Mouse (Mus musculus): ENCODE results near the gene Ppm1h. TPM values are rescaled to one million over a fixed set of nuclear protein-coding genes. Genes with fewer than 3 reads are reported as not detected.

The Ppm1h gene
- total and polyA plus RNA-seq, 3 experiments: 1.2 to 1.3 (median 1.3) TPM

DNA sequence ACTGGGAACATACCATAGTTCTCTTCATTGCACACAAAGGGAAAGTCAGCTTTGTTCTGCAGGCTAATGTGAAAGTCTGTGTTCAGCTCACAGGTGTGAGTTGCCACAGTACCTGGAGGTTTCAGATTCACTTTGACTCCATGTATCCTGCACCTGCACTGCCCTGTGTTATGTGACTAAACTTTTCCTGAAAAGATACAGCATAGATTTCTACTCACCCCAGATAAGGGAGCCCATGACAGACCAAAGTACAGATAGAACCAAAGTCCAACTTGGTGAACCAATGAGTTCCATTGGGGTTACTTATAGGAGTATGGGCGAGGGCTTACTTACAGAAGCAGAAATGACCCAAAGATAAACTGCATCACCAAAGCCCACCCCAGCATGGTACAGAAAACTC is 17.8 kb downstream of the Ppm1h start:
- Histone ChIP-seq H3K36me3 (replicated peaks in 1 of 2; ENCODE audit: control insufficient read depth in 1 of 2, insufficient read depth in 1 of 2, low read length in 1 of 2) (no peaks in the 10 kb centered on the region), H3K27me3 (replicated peaks) (no peaks in the 10 kb centered on the region), H3K27ac (ENCODE audit: insufficient read depth, low read depth) (no peak overlapping the region), H3K4me3 (replicated peaks in 1 of 3; ENCODE audit: low read depth in 2 of 3, low read length in 2 of 3, poor library complexity in 1 of 3) (no peak overlapping the region), H3K4me1 (ENCODE audit: control insufficient read depth in 1 of 2, insufficient read depth in 2 of 2) (0 out of 4 replicates have a peak, but pooled peaks cover 0 to 2% of the 10 kb centered on the region in 2 experiments), H3K79me2 (replicated peaks; ENCODE audit: control insufficient read depth, extremely low read depth, insufficient read depth, poor library complexity, severe bottlenecking) (no peaks in the 10 kb centered on the region), H3K9ac (ENCODE audit: insufficient read depth, low read depth) (no peak overlapping the region), H3K9me3 (replicated peaks; ENCODE audit: low read length) (no peaks in the 10 kb centered on the region), H3K4me2 (ENCODE audit: insufficient read depth, low read depth, poor library complexity, severe bottlenecking) (no peak overlapping the region)
- no peak for TF ChIP-seq MXI1 (IDR thresholded peaks at IDR 0.05; ENCODE audit: low read depth, low read length)
- no peak for DNase-seq (ENCODE audit: extremely low read depth)
- dilution Hi-C loops (cut with MboI; ENCODE audit: extremely low pct_ligation_motif_present, extremely low pct_unique_long_range_greater_than_20kb, low sequenced_read_pairs): no loop called here
- in situ Hi-C loops (cut with MboI; ENCODE audit: low pct_ligation_motif_present, low pct_unique_long_range_greater_than_20kb, low sequenced_read_pairs): no loop called here

- no peak for DNase-seq (ENCODE audit: extremely low read depth)
- H3K4me3 ChIP-seq (replicated peaks in 1 of 3; ENCODE audit: low read depth in 2 of 3, low read length in 2 of 3, poor library complexity in 1 of 3): no peak overlapping the region
- no peak overlapping the region for H3K27ac ChIP-seq (ENCODE audit: insufficient read depth, low read depth)
- no peaks in the 10 kb centered on the region for H3K27me3 ChIP-seq (replicated peaks)
- dilution Hi-C loops (cut with MboI; ENCODE audit: extremely low pct_ligation_motif_present, extremely low pct_unique_long_range_greater_than_20kb, low sequenced_read_pairs): no loop called here
- no peaks in the 10 kb centered on the region for H3K36me3 ChIP-seq (replicated peaks in 1 of 2; ENCODE audit: control insufficient read depth in 1 of 2, insufficient read depth in 1 of 2, low read length in 1 of 2)
- TF ChIP-seq CHD2 (IDR thresholded peaks at IDR 0.05; ENCODE audit: low read length) (no peak), MAFK (IDR thresholded peaks at IDR 0.05; ENCODE audit: insufficient replicate concordance, low read length) (0 out of 2 replicates have a peak, but pooled peaks have one; percentile 52)
- in situ Hi-C loops (cut with MboI; ENCODE audit: low pct_ligation_motif_present, low pct_unique_long_range_greater_than_20kb, low sequenced_read_pairs): no loop called here
- H3K9ac ChIP-seq (ENCODE audit: insufficient read depth, low read depth): no peak overlapping the region
- H3K79me2 ChIP-seq (replicated peaks; ENCODE audit: control insufficient read depth, extremely low read depth, insufficient read depth, poor library complexity, severe bottlenecking): no peaks in the 10 kb centered on the region
- no peak overlapping the region for H3K4me2 ChIP-seq (ENCODE audit: insufficient read depth, low read depth, poor library complexity, severe bottlenecking)
- H3K4me1 ChIP-seq (ENCODE audit: control insufficient read depth in 1 of 2, insufficient read depth in 2 of 2): 0 out of 4 replicates have a peak, but pooled peaks cover 0 to 2% of the 10 kb centered on the region in 2 experiments
- no peaks in the 10 kb centered on the region for H3K9me3 ChIP-seq (replicated peaks; ENCODE audit: low read length)
These were observed 19.8 kb downstream of the Ppm1h start for GRCm38 (mm10) chr10:122698347-122698746.

DNA sequence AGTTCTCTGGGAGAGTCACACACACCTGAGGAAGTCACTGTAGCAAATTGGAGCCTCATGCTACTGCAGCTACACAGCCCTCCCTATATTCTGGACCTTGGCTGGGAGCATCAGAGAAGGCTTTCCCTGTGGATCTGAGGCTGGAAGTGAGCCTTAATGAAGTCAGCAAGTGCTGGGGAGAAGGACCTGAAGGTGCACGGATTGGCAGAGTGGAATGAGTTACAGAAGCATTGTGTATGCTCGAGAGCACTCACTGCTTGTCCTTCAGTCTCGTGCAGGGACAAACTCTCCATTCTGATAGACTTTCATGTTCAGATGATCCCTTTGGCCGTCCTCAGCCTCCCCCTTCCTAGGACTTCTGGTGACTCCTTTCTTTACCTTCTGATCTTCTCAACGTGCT is 26.3 kb downstream of the Ppm1h start:
- DNase-seq (ENCODE audit: extremely low read depth): no peak
- Histone ChIP-seq H3K79me2 (replicated peaks; ENCODE audit: control insufficient read depth, extremely low read depth, insufficient read depth, poor library complexity, severe bottlenecking) (no peaks in the 10 kb centered on the region), H3K4me2 (ENCODE audit: insufficient read depth, low read depth, poor library complexity, severe bottlenecking) (no peak overlapping the region), H3K27me3 (replicated peaks) (no peaks in the 10 kb centered on the region), H3K27ac (ENCODE audit: insufficient read depth, low read depth) (no peak overlapping the region), H3K4me3 (replicated peaks in 1 of 3; ENCODE audit: low read depth in 2 of 3, low read length in 2 of 3, poor library complexity in 1 of 3) (no peak overlapping the region), H3K9ac (ENCODE audit: insufficient read depth, low read depth) (no peak overlapping the region), H3K36me3 (replicated peaks in 1 of 2; ENCODE audit: control insufficient read depth in 1 of 2, insufficient read depth in 1 of 2, low read length in 1 of 2) (no peaks in the 10 kb centered on the region), H3K9me3 (replicated peaks; ENCODE audit: low read length) (no peaks in the 10 kb centered on the region), H3K4me1 (ENCODE audit: control insufficient read depth in 1 of 2, insufficient read depth in 2 of 2) (no peaks in the 10 kb centered on the region)
- no peak for TF ChIP-seq ZKSCAN1 (IDR thresholded peaks at IDR 0.05; ENCODE audit: borderline replicate concordance, low read depth, low read length)
- TF ChIP-seq SIN3A (IDR thresholded peaks at IDR 0.05; ENCODE audit: low read length): no peak
- no peak for TF ChIP-seq CTCF (conservative IDR thresholded peaks at IDR 0.05 in 1 of 2, IDR thresholded peaks at IDR 0.05 in 1 of 2; ENCODE audit: low read depth in 2 of 2, low read length in 2 of 2)
- no peak for TF ChIP-seq MAX (IDR thresholded peaks at IDR 0.05; ENCODE audit: low read length)
- TF ChIP-seq MAZ (IDR thresholded peaks at IDR 0.05; ENCODE audit: low read depth, low read length): no peak
- no peak for TF ChIP-seq JUND (conservative IDR thresholded peaks at IDR 0.05; ENCODE audit: low read depth, low read length)
- no peak for TF ChIP-seq NELFE (IDR thresholded peaks at IDR 0.05; ENCODE audit: low read depth, low read length)
- TF ChIP-seq SMC3 (IDR thresholded peaks at IDR 0.05; ENCODE audit: low read depth, low read length): no peak
- no peak for TF ChIP-seq UBTF (IDR thresholded peaks at IDR 0.05; ENCODE audit: low read depth, low read length)
- no peak for TF ChIP-seq IRF4 (IDR thresholded peaks at IDR 0.05; ENCODE audit: low read depth, low read length)
- no peak for TF ChIP-seq MYC (IDR thresholded peaks at IDR 0.05; ENCODE audit: low read depth, low read length)
- in situ Hi-C loops (cut with MboI; ENCODE audit: low pct_ligation_motif_present, low pct_unique_long_range_greater_than_20kb, low sequenced_read_pairs) (no loop called here), dilution Hi-C loops (cut with MboI; ENCODE audit: extremely low pct_ligation_motif_present, extremely low pct_unique_long_range_greater_than_20kb, low sequenced_read_pairs) (no loop called here)
